Mouse (Mus musculus): Measurements from ENCODE around the gene Foxn3. TPM values are rescaled to one million over a fixed set of nuclear protein-coding genes. Genes with fewer than 3 reads are reported as not detected.

Foxn3 gene
- polyA plus RNA-seq, 1 experiment from 2014 or later, result 85.9 TPM

DNA sequence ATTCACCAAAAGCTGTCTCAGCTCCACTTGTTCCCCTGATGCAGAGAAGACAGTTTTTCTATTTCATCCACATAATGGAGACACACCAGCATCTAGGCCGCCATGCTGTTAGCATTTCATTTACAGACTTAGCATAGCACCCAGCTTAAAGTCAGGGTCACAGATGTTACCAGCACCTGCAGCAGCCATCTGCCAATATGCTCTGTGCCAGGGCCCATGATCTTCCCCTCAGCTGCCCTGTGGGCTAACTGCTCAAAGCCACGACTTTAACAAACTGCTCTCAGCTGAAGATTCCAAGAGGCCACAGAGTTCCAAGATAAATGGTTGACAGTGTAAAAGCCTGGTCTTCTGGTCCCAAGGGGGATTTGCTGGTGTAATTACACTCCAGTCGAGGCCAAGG, 252.1 kb downstream of the Foxn3 start:
- Histone ChIP-seq H3K4me1 (peaks cover 28% of the 10 kb centered on the region), H3K4me3 (no peak overlapping the region), H3K9ac (no peak overlapping the region), H3K4me2 (no peak overlapping the region), H3K27me3 (replicated peaks) (no peaks in the 10 kb centered on the region), H3K9me3 (no peaks in the 10 kb centered on the region), H3K36me3 (replicated peaks) (no peaks in the 10 kb centered on the region), H3K27ac (no peak overlapping the region)
- no peak for ATAC-seq (replicated peaks)
- WGBS, result 57% methylated on average over 3 of the region's 3 CpGs

DNA sequence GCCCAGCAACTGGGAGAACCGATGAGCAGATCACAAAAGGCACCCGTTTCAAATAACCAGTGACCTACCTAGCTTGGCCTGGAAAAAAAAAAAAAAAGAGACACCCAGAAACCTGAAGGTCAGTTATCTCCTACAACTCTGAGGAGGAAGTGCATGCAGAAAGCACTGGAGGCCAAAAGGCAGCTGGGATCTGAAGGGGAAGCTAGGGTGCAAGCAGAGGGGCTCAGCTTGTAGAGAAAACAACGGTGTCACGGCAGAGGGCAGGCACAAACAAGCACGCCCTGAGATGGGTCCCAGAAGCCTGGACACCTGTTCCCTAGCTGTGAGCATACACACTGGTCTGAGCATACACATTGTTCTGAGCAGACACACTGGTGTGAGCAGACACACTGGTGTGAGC, 253.4 kb downstream of the Foxn3 start:
- H3K36me3 ChIP-seq (replicated peaks), result no peaks in the 10 kb centered on the region
- no peak overlapping the region for H3K4me2 ChIP-seq
- no peak overlapping the region for H3K27ac ChIP-seq
- H3K4me3 ChIP-seq, result no peak overlapping the region
- peaks cover 42% of the 10 kb centered on the region for H3K4me1 ChIP-seq
- no peaks in the 10 kb centered on the region for H3K9me3 ChIP-seq
- no peak for ATAC-seq (replicated peaks)
- no peak overlapping the region for H3K9ac ChIP-seq
- WGBS, result 72% methylated on average over 5 of the region's 5 CpGs
- H3K27me3 ChIP-seq (replicated peaks), result no peaks in the 10 kb centered on the region

DNA sequence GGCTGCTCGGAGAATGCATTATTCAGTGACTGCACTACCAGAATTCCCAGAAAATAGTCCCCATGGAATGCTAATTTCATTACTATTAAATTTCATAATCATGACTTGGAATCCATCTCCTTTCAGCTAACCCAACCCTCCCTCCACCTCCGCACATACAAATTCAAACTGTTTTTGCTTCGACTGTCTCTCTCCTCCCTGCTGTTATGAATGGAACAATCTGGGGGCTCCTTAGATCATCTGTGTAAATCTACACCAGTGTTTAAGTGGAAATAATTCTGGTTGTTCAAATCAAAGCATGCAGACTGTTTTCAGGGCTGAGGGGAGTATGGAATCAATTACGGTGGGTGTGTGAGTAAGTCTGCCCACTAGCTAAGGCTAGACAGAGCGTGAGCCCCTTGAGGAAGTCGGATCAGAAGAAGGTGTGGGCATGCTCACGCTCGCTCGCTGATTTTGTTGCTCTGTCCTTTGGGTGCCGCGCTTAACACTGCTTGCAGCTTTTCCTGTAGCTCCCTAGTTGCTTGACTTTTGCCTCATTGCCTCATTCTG, 254.8 kb downstream of the Foxn3 start:
- H3K27ac ChIP-seq, result 0 out of 2 replicates have a peak overlapping the region, but pooled peaks have one; percentile 3
- 55% methylated on average over 11 of the region's 11 CpGs for WGBS
- no peak overlapping the region for H3K9ac ChIP-seq
- no peaks in the 10 kb centered on the region for H3K9me3 ChIP-seq
- no peak overlapping the region; the same call in 1 of the 2 replicates for H3K4me2 ChIP-seq
- no peak overlapping the region for H3K4me3 ChIP-seq
- no peaks in the 10 kb centered on the region for H3K36me3 ChIP-seq (replicated peaks)
- H3K4me1 ChIP-seq, result peaks cover 55% of the 10 kb centered on the region
- no peak; the same call in 1 of the 2 replicates for ATAC-seq (replicated peaks)
- H3K27me3 ChIP-seq (replicated peaks), result no peaks in the 10 kb centered on the region

DNA sequence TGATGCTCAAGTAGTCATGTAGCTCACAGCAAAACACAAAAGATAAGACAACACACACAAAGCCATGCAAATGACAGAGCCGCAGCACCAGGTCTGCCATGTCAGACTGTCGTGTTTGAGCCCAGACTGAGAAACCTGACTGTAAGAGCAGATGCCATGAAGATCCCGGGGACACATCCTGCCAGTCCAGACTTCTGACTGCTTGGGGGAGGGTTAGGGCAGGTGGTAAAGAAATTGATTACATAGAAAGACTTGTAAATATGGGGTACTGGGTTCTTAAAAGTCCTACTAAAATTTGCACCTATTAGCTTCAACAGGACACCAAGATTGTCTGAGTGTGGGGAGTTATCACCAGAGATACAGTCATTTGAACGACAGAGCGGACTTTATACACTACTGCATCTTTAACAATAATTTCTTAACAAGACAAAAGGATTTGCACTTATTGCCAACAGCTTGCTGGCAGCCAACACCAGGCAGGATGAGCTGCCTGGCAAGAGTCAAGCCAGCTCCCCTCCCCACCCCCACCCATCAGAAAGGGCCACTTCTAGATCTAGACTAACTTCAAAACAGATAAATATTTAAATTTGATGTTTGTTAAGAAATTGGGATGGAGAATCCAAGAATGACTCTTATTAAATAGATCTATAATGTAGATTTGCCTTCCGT, 256.7 kb downstream of the Foxn3 start:
- peak overlapping the region; percentile 36; the same call in 1 of the 2 replicates for H3K27ac ChIP-seq
- no peaks in the 10 kb centered on the region for H3K36me3 ChIP-seq (replicated peaks)
- no peak overlapping the region for H3K4me3 ChIP-seq
- H3K4me1 ChIP-seq, result peaks cover 55% of the 10 kb centered on the region
- WGBS, result 43% methylated on average over 6 of the region's 6 CpGs
- H3K27me3 ChIP-seq (replicated peaks), result no peaks in the 10 kb centered on the region
- no peak overlapping the region; the same call in 1 of the 2 replicates for H3K9ac ChIP-seq
- H3K4me2 ChIP-seq, result no peak overlapping the region
- no peaks in the 10 kb centered on the region for H3K9me3 ChIP-seq
- no peak for ATAC-seq (replicated peaks)

DNA sequence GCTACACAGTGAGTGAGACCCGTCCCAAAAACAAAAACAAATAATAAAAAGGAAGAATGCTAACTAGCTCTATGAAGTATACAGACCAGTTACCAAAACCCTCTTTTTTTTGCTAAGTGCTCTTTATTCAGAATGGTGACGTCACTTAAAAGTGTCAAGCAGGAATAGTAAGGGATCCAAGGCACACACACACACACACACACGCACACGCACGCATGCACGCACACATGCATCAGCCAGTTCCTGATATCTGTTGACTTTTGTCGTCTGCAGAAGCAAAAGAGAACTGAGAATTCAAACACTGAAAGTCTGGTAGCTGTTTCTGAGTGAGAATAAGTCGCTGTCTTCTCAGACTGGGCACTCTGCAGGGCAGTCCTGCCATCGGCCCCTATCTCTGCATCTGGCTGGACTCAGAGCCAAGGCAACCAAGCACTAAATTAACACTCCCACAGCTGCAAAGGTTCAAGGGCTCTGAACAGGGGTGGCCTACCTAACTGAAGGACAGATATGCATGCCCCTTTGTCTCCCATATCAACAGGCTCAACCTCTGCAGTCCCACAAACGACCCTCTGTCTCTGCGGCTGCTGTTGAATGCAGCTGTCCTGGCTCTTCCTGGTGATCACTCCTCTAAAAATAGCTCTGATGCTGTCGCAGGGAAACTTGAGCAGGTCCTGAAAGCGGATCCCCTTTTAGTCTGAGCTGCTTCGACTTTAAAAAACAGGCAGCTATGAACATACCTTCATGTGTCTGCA, 257.4 kb downstream of the Foxn3 start:
- H3K27ac ChIP-seq, result peak overlapping the region; percentile 36
- no peaks in the 10 kb centered on the region for H3K27me3 ChIP-seq (replicated peaks)
- no peak overlapping the region for H3K4me2 ChIP-seq
- no peak for ATAC-seq (replicated peaks)
- no peak overlapping the region; the same call in 1 of the 2 replicates for H3K9ac ChIP-seq
- H3K4me1 ChIP-seq, result peaks cover 48% of the 10 kb centered on the region
- H3K4me3 ChIP-seq, result no peak overlapping the region
- no peaks in the 10 kb centered on the region for H3K9me3 ChIP-seq
- 51% methylated on average over 14 of the region's 14 CpGs for WGBS
- H3K36me3 ChIP-seq (replicated peaks), result no peaks in the 10 kb centered on the region

- peaks cover 48% of the 10 kb centered on the region for H3K4me1 ChIP-seq
Measured at GRCm38 (mm10) chr12:99305324-99305723, 258.1 kb downstream of the Foxn3 start.

DNA sequence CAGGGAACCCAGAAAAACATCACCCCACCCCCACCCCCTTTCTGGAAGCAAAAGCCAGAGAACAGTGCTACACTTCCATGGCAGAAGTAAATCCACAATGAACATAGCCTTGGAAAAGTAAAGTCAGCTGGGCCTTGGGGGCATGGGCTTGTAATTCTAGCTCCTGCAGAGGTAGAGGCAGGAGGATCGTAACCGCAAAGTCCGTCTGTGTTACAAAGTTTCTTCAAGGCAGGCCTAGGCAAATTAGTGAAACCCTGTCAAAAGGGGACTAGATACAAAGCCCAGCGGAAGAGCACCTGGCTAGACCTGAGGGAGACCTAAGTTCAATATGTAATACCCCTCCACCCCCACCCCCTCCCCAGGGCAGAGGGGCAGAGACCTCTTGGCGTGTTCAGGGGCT, 259.3 kb downstream of the Foxn3 start:
- no peak for ATAC-seq (replicated peaks)
- no peaks in the 10 kb centered on the region for H3K36me3 ChIP-seq (replicated peaks)
- WGBS, result 73% methylated on average over 5 of the region's 5 CpGs
- H3K4me1 ChIP-seq, result peaks cover 56% of the 10 kb centered on the region
- H3K9me3 ChIP-seq, result no peaks in the 10 kb centered on the region
- no peak overlapping the region for H3K4me3 ChIP-seq
- H3K27ac ChIP-seq, result no peak overlapping the region
- H3K9ac ChIP-seq, result no peak overlapping the region
- H3K27me3 ChIP-seq (replicated peaks), result no peaks in the 10 kb centered on the region
- no peak overlapping the region for H3K4me2 ChIP-seq

More at GRCm38 (mm10) chr12:99305324-99305723, 258.1 kb downstream of the Foxn3 start:
- no peaks in the 10 kb centered on the region for H3K9me3 ChIP-seq
- H3K4me2 ChIP-seq, result no peak overlapping the region
- no peaks in the 10 kb centered on the region for H3K36me3 ChIP-seq (replicated peaks)
- 42% methylated on average over 2 of the region's 2 CpGs for WGBS
- H3K4me3 ChIP-seq, result no peak overlapping the region
- H3K9ac ChIP-seq, result no peak overlapping the region
- no peaks in the 10 kb centered on the region for H3K27me3 ChIP-seq (replicated peaks)
- peak overlapping the region; percentile 36; the same call in 1 of the 2 replicates for H3K27ac ChIP-seq
- ATAC-seq (replicated peaks), result 0 out of 2 replicates have a peak, but pooled peaks have one; percentile 7

DNA sequence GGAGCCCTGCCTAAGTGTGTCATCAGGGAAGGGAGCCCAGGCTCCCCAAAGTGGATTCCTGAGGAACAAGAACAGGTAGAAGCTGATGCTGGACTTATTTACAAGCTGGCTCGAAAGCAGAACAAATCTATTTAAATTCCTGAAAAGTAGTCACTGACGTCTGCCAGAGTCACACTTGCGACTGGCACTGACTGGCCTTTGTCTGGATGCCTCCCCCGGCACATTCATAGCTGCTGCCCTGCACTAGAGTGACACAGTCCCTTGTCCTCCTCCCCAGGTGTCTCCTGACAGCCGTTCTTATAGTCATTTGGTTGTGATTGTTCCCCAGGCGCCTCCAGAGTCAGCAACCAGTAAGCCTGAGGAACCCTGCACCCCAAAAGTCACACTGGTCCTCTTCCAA, 259.8 kb downstream of the Foxn3 start:
- H3K9me3 ChIP-seq, result no peaks in the 10 kb centered on the region
- H3K27ac ChIP-seq, result no peak overlapping the region
- 26% methylated on average over 6 of the region's 6 CpGs for WGBS
- H3K4me3 ChIP-seq, result no peak overlapping the region
- ATAC-seq (replicated peaks), result no peak
- no peaks in the 10 kb centered on the region for H3K27me3 ChIP-seq (replicated peaks)
- H3K36me3 ChIP-seq (replicated peaks), result no peaks in the 10 kb centered on the region
- H3K4me2 ChIP-seq, result no peak overlapping the region
- peaks cover 56% of the 10 kb centered on the region for H3K4me1 ChIP-seq
- no peak overlapping the region for H3K9ac ChIP-seq

GRCm38 (mm10) chr12:99299900-99300299, 263.5 kb downstream of the Foxn3 start:
- no peak overlapping the region for H3K27ac ChIP-seq
- H3K27me3 ChIP-seq (replicated peaks), result no peaks in the 10 kb centered on the region
- H3K9me3 ChIP-seq, result no peaks in the 10 kb centered on the region
- no peak for ATAC-seq (replicated peaks)
- H3K9ac ChIP-seq, result no peak overlapping the region
- 14% methylated on average over 4 of the region's 4 CpGs for WGBS
- H3K36me3 ChIP-seq (replicated peaks), result no peaks in the 10 kb centered on the region
- no peak overlapping the region for H3K4me2 ChIP-seq
- peaks cover 38% of the 10 kb centered on the region for H3K4me1 ChIP-seq
- H3K4me3 ChIP-seq, result no peak overlapping the region

DNA sequence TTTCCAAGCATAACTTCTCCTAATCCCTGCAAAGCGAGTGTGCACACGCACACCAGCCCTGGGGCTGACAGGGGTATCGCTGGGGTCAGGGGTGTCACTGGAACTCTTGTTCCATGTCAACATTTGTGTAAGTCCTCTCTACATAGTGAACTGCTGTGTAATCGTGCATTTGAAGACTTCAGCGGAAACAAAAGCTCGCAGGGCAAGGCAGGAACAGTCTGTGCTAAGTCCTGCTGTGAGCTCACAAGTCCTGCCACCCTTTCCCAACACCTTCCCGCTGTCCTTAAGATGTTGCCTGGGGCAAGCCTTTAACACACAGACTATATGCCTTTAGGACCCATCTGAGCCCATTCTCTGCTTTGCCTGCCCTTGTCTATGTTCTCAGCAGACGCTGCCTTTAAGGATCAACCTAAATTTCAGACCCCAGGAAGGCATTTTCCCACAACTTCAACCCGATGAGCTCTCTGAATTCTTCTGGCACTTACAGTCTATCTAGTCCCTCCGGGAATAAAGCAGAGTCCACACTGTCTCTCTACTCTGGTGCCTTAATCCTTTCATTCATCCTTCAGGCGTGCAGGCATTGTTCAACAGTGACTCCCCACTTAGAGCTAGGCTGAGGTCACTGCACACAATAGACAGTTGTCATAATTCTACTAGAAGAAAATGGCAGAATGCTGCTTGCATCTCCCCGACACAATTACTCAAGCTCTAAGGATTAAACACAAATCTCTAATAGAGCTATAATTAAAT, 264.4 kb downstream of the Foxn3 start:
- peak overlapping the region; percentile 51; the same call in 1 of the 2 replicates for H3K27ac ChIP-seq
- H3K9me3 ChIP-seq, result no peaks in the 10 kb centered on the region
- H3K4me1 ChIP-seq, result peaks cover 38% of the 10 kb centered on the region
- H3K4me2 ChIP-seq, result no peak overlapping the region
- H3K36me3 ChIP-seq (replicated peaks), result no peaks in the 10 kb centered on the region
- peak; percentile 59; the same call in 1 of the 2 replicates for ATAC-seq (replicated peaks)
- no peak overlapping the region for H3K4me3 ChIP-seq
- H3K9ac ChIP-seq, result no peak overlapping the region
- no peaks in the 10 kb centered on the region for H3K27me3 ChIP-seq (replicated peaks)
- 14% methylated on average over 12 of the region's 12 CpGs for WGBS

- Histone ChIP-seq H3K9ac (no peak overlapping the region), H3K27me3 (replicated peaks) (no peaks in the 10 kb centered on the region), H3K27ac (no peak overlapping the region), H3K4me3 (no peak overlapping the region), H3K4me1 (peaks cover 39% of the 10 kb centered on the region), H3K36me3 (replicated peaks) (no peaks in the 10 kb centered on the region), H3K9me3 (no peaks in the 10 kb centered on the region), H3K4me2 (no peak overlapping the region)
- ATAC-seq (replicated peaks), result no peak
- 67% methylated on average over 6 of the region's 6 CpGs for WGBS
Measured at GRCm38 (mm10) chr12:99298242-99298641, 265.1 kb downstream of the Foxn3 start.

- Histone ChIP-seq H3K4me1 (peaks cover 43% of the 10 kb centered on the region), H3K4me2 (no peak overlapping the region)
- whole genome bisulfite sequencing, result 77% methylated on average over 2 of the region's 2 CpGs
Measured at GRCm38 (mm10) chr12:99297792-99298191, 265.6 kb downstream of the Foxn3 start.

More at GRCm38 (mm10) chr12:99297792-99298191, 265.6 kb downstream of the Foxn3 start:
- Histone ChIP-seq H3K9ac (no peak overlapping the region), H3K9me3 (no peaks in the 10 kb centered on the region), H3K36me3 (replicated peaks) (no peaks in the 10 kb centered on the region), H3K27ac (no peak overlapping the region), H3K27me3 (replicated peaks) (no peaks in the 10 kb centered on the region), H3K4me3 (no peak overlapping the region)
- ATAC-seq (replicated peaks), result no peak
